Comparison of ENCODE assay signal across 21 mouse cellular contexts in genomic region chr16:72088916-72089315, GRCm38 (mm10).
DNase-seq lines count a peak whose midpoint lies in the region; ATAC-seq and TF ChIP-seq lines count a peak whose summit lies in the region.
"Had no signal": no experiment of that assay in that cellular context is flagged by ENCODE, and none has a peak within 500 bp of the region (broad histone marks: within the 10 kb centered on the region; RNA-seq: fewer than 3 reads in every experiment).

No protein-coding gene starts in this region.

- TF ChIP-seq CTCF in lung, postnatal 0 days (IDR thresholded peaks at IDR 0.05), result no peak

- H3K9me3 ChIP-seq in hindbrain, embryonic 12.5 days (replicated peaks), result no peaks in the 10 kb centered on the region
- no peaks in the 10 kb centered on the region for H3K9me3 ChIP-seq in hindbrain, embryonic 11.5 days (ENCODE audit: control insufficient read depth, low read length)
- no peaks in the 10 kb centered on the region for H3K9me3 ChIP-seq in forebrain, embryonic 14.5 days (replicated peaks; ENCODE audit: control insufficient read depth, low read length)
- H3K9me3 ChIP-seq in midbrain, embryonic 14.5 days (ENCODE audit: control insufficient read depth, low read length), result no peaks in the 10 kb centered on the region
- H3K9me3 ChIP-seq in lung, postnatal 0 days (ENCODE audit: low read length), result no peaks in the 10 kb centered on the region

- H3K4me2 ChIP-seq in hindbrain, embryonic 12.5 days (replicated peaks), result no peak overlapping the region
- H3K4me2 ChIP-seq in hindbrain, embryonic 11.5 days (replicated peaks; ENCODE audit: low read depth, low read length), result no peak overlapping the region
- H3K4me2 ChIP-seq in forebrain, embryonic 14.5 days (ENCODE audit: low read length), result no peak overlapping the region
- H3K4me2 ChIP-seq in midbrain, embryonic 14.5 days (ENCODE audit: low read length), result no peak overlapping the region
- no peak overlapping the region for H3K4me2 ChIP-seq in lung, postnatal 0 days (replicated peaks; ENCODE audit: low read depth, low read length)
- H3K4me2 ChIP-seq: embryonic facial prominence, embryonic 13.5 days had no signal

- WGBS in hindbrain, embryonic 12.5 days, result 83% methylated on average over 6 of the region's 6 CpGs
- 77% methylated on average over 6 of the region's 6 CpGs for WGBS in hindbrain, embryonic 11.5 days
- 34% methylated on average over 6 of the region's 6 CpGs for WGBS in forebrain, embryonic 14.5 days
- 77% methylated on average over 6 of the region's 6 CpGs for WGBS in midbrain, embryonic 14.5 days
- 70% methylated on average over 6 of the region's 6 CpGs for WGBS in lung, postnatal 0 days

- H3K36me3 ChIP-seq in hindbrain, embryonic 12.5 days, result no peaks in the 10 kb centered on the region
- H3K36me3 ChIP-seq in hindbrain, embryonic 11.5 days (ENCODE audit: control insufficient read depth, insufficient read depth, low read length), result no peaks in the 10 kb centered on the region
- no peaks in the 10 kb centered on the region for H3K36me3 ChIP-seq in forebrain, embryonic 14.5 days (ENCODE audit: control insufficient read depth, insufficient read depth, low read length)
- no peaks in the 10 kb centered on the region for H3K36me3 ChIP-seq in midbrain, embryonic 14.5 days (ENCODE audit: control insufficient read depth, insufficient read depth, low read length)
- H3K36me3 ChIP-seq in lung, postnatal 0 days (ENCODE audit: insufficient read depth, low read length), result no peaks in the 10 kb centered on the region
- H3K36me3 ChIP-seq: embryonic facial prominence, embryonic 13.5 days had no signal

- ATAC-seq in hindbrain, embryonic 12.5 days (ENCODE audit: low FRiP score), result 0 out of 2 replicates have a peak, but pooled peaks have one; percentile 49
- no peak for ATAC-seq in hindbrain, embryonic 11.5 days (ENCODE audit: low FRiP score)
- peak; percentile 89 for ATAC-seq in forebrain, embryonic 14.5 days
- ATAC-seq in midbrain, embryonic 14.5 days (ENCODE audit: low FRiP score, low TSS enrichment), result 0 out of 2 replicates have a peak, but pooled peaks have one; percentile 50
- no peak for ATAC-seq in lung, postnatal 0 days

- DNase-seq in hindbrain, embryonic 11.5 days (ENCODE audit: low spot score), result no peak
- peak; percentile 61 for DNase-seq in Muller cell, postnatal 12 days (ENCODE audit: inconsistent ontology term)
- peak; percentile 85 for DNase-seq in forebrain, embryonic 14.5 days (ENCODE audit: low spot score)
- DNase-seq in midbrain, embryonic 14.5 days, result peak; percentile 33
- no peak for DNase-seq in lung, postnatal 0 days (ENCODE audit: low spot score)
- DNase-seq in frontal cortex, postnatal 14 days (ENCODE audit: low spot score in 2 of 2), result no peak
- no peak for DNase-seq in natural killer cell, adult 2 months (ENCODE audit: low spot score in 2 of 2)
- DNase-seq: adrenal gland, postnatal 10 days; cerebellum, adult 2 months; gastrocnemius, adult 2 months; heart, adult 11 months; heart, postnatal 4 days; kidney, adult 18-20 months; kidney, postnatal 14 days; liver; lung, adult 18-20 months; lung, postnatal 4 days; right cerebral cortex, adult 18-20 months; thymus, adult 2 months had no signal

- no peak overlapping the region for H3K27ac ChIP-seq in hindbrain, embryonic 12.5 days
- H3K27ac ChIP-seq in hindbrain, embryonic 11.5 days (ENCODE audit: low read depth, low read length), result no peak overlapping the region
- H3K27ac ChIP-seq in forebrain, embryonic 14.5 days (ENCODE audit: low read depth, low read length), result no peak overlapping the region; the same call in 1 of the 2 replicates
- H3K27ac ChIP-seq in midbrain, embryonic 14.5 days (replicated peaks; ENCODE audit: low read depth, low read length), result no peak overlapping the region
- H3K27ac ChIP-seq in lung, postnatal 0 days (ENCODE audit: low read length), result no peak overlapping the region
- H3K27ac ChIP-seq: embryonic facial prominence, embryonic 13.5 days; gastrocnemius, adult 2 months had no signal

- no peak overlapping the region for H3K4me3 ChIP-seq in hindbrain, embryonic 12.5 days
- H3K4me3 ChIP-seq in hindbrain, embryonic 11.5 days (ENCODE audit: low read depth, low read length), result no peak overlapping the region
- H3K4me3 ChIP-seq in forebrain, embryonic 14.5 days (ENCODE audit: low read depth, low read length), result no peak overlapping the region
- no peak overlapping the region for H3K4me3 ChIP-seq in midbrain, embryonic 14.5 days (replicated peaks; ENCODE audit: low read depth, low read length)
- no peak overlapping the region for H3K4me3 ChIP-seq in lung, postnatal 0 days (ENCODE audit: low read depth, low read length)
- H3K4me3 ChIP-seq: embryonic facial prominence, embryonic 13.5 days; gastrocnemius, adult 2 months had no signal

- no peaks in the 10 kb centered on the region for H3K27me3 ChIP-seq in hindbrain, embryonic 12.5 days
- H3K27me3 ChIP-seq in hindbrain, embryonic 11.5 days (ENCODE audit: control insufficient read depth, insufficient read depth, low read length), result no peaks in the 10 kb centered on the region
- no peaks in the 10 kb centered on the region for H3K27me3 ChIP-seq in forebrain, embryonic 14.5 days (replicated peaks; ENCODE audit: control insufficient read depth, insufficient read depth, low read length)
- H3K27me3 ChIP-seq in midbrain, embryonic 14.5 days (ENCODE audit: control insufficient read depth, insufficient read depth, low read length), result no peaks in the 10 kb centered on the region
- H3K27me3 ChIP-seq in lung, postnatal 0 days (replicated peaks; ENCODE audit: insufficient read depth, low read length), result no peaks in the 10 kb centered on the region
- H3K27me3 ChIP-seq: embryonic facial prominence, embryonic 13.5 days had no signal

- H3K4me1 ChIP-seq in hindbrain, embryonic 12.5 days, result 0 out of 2 replicates have a peak, but pooled peaks cover 3% of the 10 kb centered on the region
- no peaks in the 10 kb centered on the region for H3K4me1 ChIP-seq in hindbrain, embryonic 11.5 days (replicated peaks; ENCODE audit: control insufficient read depth, insufficient read depth, low read length)
- peaks cover 6% of the 10 kb centered on the region; the same call in 1 of the 2 replicates for H3K4me1 ChIP-seq in forebrain, embryonic 14.5 days (ENCODE audit: control insufficient read depth, insufficient read depth, low read length)
- H3K4me1 ChIP-seq in midbrain, embryonic 14.5 days (ENCODE audit: control insufficient read depth, insufficient read depth, low read length), result 0 out of 2 replicates have a peak, but pooled peaks cover 5% of the 10 kb centered on the region
- H3K4me1 ChIP-seq in lung, postnatal 0 days (ENCODE audit: insufficient read depth, low read depth, low read length), result no peaks in the 10 kb centered on the region
- H3K4me1 ChIP-seq: embryonic facial prominence, embryonic 13.5 days had no signal

- TF ChIP-seq EP300 in lung, postnatal 0 days (IDR thresholded peaks at IDR 0.05), result no peak

- no peak overlapping the region for H3K9ac ChIP-seq in hindbrain, embryonic 12.5 days
- H3K9ac ChIP-seq in hindbrain, embryonic 11.5 days (ENCODE audit: low read depth, low read length), result no peak overlapping the region
- no peak overlapping the region for H3K9ac ChIP-seq in forebrain, embryonic 14.5 days (ENCODE audit: low read length)
- H3K9ac ChIP-seq in midbrain, embryonic 14.5 days (replicated peaks; ENCODE audit: low read length), result no peak overlapping the region
- no peak overlapping the region for H3K9ac ChIP-seq in lung, postnatal 0 days (replicated peaks; ENCODE audit: low read depth)
- H3K9ac ChIP-seq: embryonic facial prominence, embryonic 13.5 days had no signal

Comparison
In these comparisons a context has a peak if more than half of its experiments do, and no peak if none do; other contexts are left out.
1. ATAC-seq: peak in hindbrain, embryonic 12.5 days (single experiment), forebrain, embryonic 14.5 days (single experiment) and midbrain, embryonic 14.5 days (single experiment); none in hindbrain, embryonic 11.5 days (single experiment) and lung, postnatal 0 days (single experiment).
2. DNase-seq: peak in Muller cell, postnatal 12 days (single experiment), forebrain, embryonic 14.5 days (single experiment) and midbrain, embryonic 14.5 days (single experiment); none in hindbrain, embryonic 11.5 days (single experiment), lung, postnatal 0 days (single experiment), frontal cortex, postnatal 14 days (0 of 2) and natural killer cell, adult 2 months (0 of 2).